Mouse (Mus musculus): ENCODE measurements around the gene Pgm5. TPM values are rescaled to one million over a fixed set of nuclear protein-coding genes. Genes with fewer than 3 reads are reported as not detected.

The Pgm5 gene
- polyA plus RNA-seq, 1 experiment from 2014 or later, result 1.8 TPM

DNA sequence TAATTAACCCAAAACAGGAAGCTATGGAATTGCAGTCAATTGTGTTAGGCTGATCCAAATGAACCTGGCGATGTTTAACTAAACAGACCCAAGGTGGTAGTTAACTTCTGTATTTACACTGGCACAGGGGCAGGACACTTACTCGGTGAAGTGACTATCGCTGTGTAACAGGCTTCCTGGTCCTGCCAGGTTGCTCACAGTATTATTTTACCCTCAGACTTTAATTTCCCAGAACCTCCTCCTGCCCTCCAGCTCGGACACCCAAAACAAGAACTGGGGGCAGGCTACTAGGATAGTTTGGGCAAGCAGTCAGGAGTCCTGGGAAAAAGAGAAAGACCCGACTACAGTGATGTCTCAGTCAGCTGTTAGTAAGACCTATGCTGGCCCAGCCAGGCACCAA is 68.8 kb downstream of the Pgm5 start:
- no peak overlapping the region for H3K27ac ChIP-seq (ENCODE audit: low read depth, low read length)
- H3K4me1 ChIP-seq (ENCODE audit: control insufficient read depth, insufficient read depth, low read length), result peaks cover 9% of the 10 kb centered on the region; the same call in 1 of the 2 replicates
- 77% methylated on average over 5 of the region's 5 CpGs for WGBS
- no peaks in the 10 kb centered on the region for H3K36me3 ChIP-seq (ENCODE audit: control insufficient read depth, insufficient read depth, low read length)
- no peaks in the 10 kb centered on the region for H3K27me3 ChIP-seq (ENCODE audit: control insufficient read depth, insufficient read depth, low read length)
- no peak overlapping the region for H3K4me2 ChIP-seq (replicated peaks; ENCODE audit: low read depth, low read length)
- no peaks in the 10 kb centered on the region for H3K9me3 ChIP-seq (ENCODE audit: control insufficient read depth, low read length)
- no peak overlapping the region for H3K4me3 ChIP-seq (ENCODE audit: low read length)
- H3K9ac ChIP-seq (ENCODE audit: low read depth, low read length), result no peak overlapping the region
- ATAC-seq (ENCODE audit: low FRiP score, low TSS enrichment), result no peak

GRCm38 (mm10) chr19:24785898-24786297 is 75.8 kb downstream of the Pgm5 start:
- H3K4me1 ChIP-seq (ENCODE audit: control insufficient read depth, insufficient read depth, low read length), result peaks cover 13% of the 10 kb centered on the region
- no peak overlapping the region for H3K4me2 ChIP-seq (replicated peaks; ENCODE audit: low read depth, low read length)
- H3K27ac ChIP-seq (ENCODE audit: low read depth, low read length), result no peak overlapping the region
- ATAC-seq (ENCODE audit: low FRiP score, low TSS enrichment), result no peak
- H3K9me3 ChIP-seq (ENCODE audit: control insufficient read depth, low read length), result no peaks in the 10 kb centered on the region
- no peak overlapping the region for H3K4me3 ChIP-seq (ENCODE audit: low read length)
- 84% methylated on average over 8 of the region's 8 CpGs for WGBS
- no peaks in the 10 kb centered on the region for H3K27me3 ChIP-seq (ENCODE audit: control insufficient read depth, insufficient read depth, low read length)
- no peaks in the 10 kb centered on the region for H3K36me3 ChIP-seq (ENCODE audit: control insufficient read depth, insufficient read depth, low read length)
- H3K9ac ChIP-seq (ENCODE audit: low read depth, low read length), result no peak overlapping the region

- 68% methylated on average over 15 of the region's 15 CpGs for WGBS
- H3K4me1 ChIP-seq (ENCODE audit: control insufficient read depth, insufficient read depth, low read length), result peaks cover 16% of the 10 kb centered on the region
- H3K36me3 ChIP-seq (ENCODE audit: control insufficient read depth, insufficient read depth, low read length), result no peaks in the 10 kb centered on the region
- H3K27me3 ChIP-seq (ENCODE audit: control insufficient read depth, insufficient read depth, low read length), result no peaks in the 10 kb centered on the region
- no peak overlapping the region for H3K4me3 ChIP-seq (ENCODE audit: low read length)
- no peak overlapping the region for H3K9ac ChIP-seq (ENCODE audit: low read depth, low read length)
- no peak for ATAC-seq (ENCODE audit: low FRiP score, low TSS enrichment)
- H3K27ac ChIP-seq (ENCODE audit: low read depth, low read length), result no peak overlapping the region
- no peak overlapping the region for H3K4me2 ChIP-seq (replicated peaks; ENCODE audit: low read depth, low read length)
- H3K9me3 ChIP-seq (ENCODE audit: control insufficient read depth, low read length), result no peaks in the 10 kb centered on the region
Observed at GRCm38 (mm10) chr19:24785056-24785675, 76.5 kb downstream of the Pgm5 start.

GRCm38 (mm10) chr19:24783736-24784135 is 77.9 kb downstream of the Pgm5 start:
- peak; percentile 54; the same call in 1 of the 2 replicates for ATAC-seq (ENCODE audit: low FRiP score, low TSS enrichment)
- Histone ChIP-seq H3K4me1 (ENCODE audit: control insufficient read depth, insufficient read depth, low read length) (peaks cover 21% of the 10 kb centered on the region), H3K4me2 (replicated peaks; ENCODE audit: low read depth, low read length) (no peak overlapping the region), H3K27ac (ENCODE audit: low read depth, low read length) (peak overlapping the region; percentile 24; the same call in 1 of the 2 replicates), H3K27me3 (ENCODE audit: control insufficient read depth, insufficient read depth, low read length) (no peaks in the 10 kb centered on the region), H3K36me3 (ENCODE audit: control insufficient read depth, insufficient read depth, low read length) (no peaks in the 10 kb centered on the region), H3K9me3 (ENCODE audit: control insufficient read depth, low read length) (no peaks in the 10 kb centered on the region), H3K9ac (ENCODE audit: low read depth, low read length) (no peak overlapping the region), H3K4me3 (ENCODE audit: low read length) (no peak overlapping the region)
- WGBS, result 41% methylated on average over 9 of the region's 9 CpGs

DNA sequence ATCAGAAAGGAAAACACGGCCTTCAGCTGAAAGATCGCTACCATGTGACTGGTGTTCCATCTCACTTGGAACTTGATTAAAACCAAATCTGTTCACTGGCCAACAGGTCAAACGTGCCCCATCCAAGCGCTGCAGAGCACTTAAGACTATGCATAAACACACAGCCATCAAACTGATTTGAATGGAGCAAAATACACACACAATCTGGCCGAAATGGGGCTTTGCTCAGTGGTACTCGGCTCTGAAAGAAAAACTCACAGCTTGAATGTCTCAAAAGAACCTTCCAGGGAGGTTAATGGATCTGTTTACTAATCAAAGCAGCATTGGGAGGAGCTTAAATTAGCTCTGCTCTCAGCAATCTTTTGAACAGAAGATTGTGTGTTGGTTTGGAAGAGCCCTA is 81.7 kb downstream of the Pgm5 start:
- H3K4me2 ChIP-seq (replicated peaks; ENCODE audit: low read depth, low read length), result no peak overlapping the region
- no peak overlapping the region for H3K4me3 ChIP-seq (ENCODE audit: low read length)
- H3K9ac ChIP-seq (ENCODE audit: low read depth, low read length), result no peak overlapping the region
- no peaks in the 10 kb centered on the region for H3K9me3 ChIP-seq (ENCODE audit: control insufficient read depth, low read length)
- no peaks in the 10 kb centered on the region for H3K27me3 ChIP-seq (ENCODE audit: control insufficient read depth, insufficient read depth, low read length)
- WGBS, result 41% methylated on average over 6 of the region's 6 CpGs
- no peaks in the 10 kb centered on the region for H3K36me3 ChIP-seq (ENCODE audit: control insufficient read depth, insufficient read depth, low read length)
- peaks cover 21% of the 10 kb centered on the region for H3K4me1 ChIP-seq (ENCODE audit: control insufficient read depth, insufficient read depth, low read length)
- H3K27ac ChIP-seq (ENCODE audit: low read depth, low read length), result no peak overlapping the region
- peak; percentile 34; the same call in 1 of the 2 replicates for ATAC-seq (ENCODE audit: low FRiP score, low TSS enrichment)

- no peak overlapping the region for H3K4me3 ChIP-seq (ENCODE audit: low read length)
- H3K4me2 ChIP-seq (replicated peaks; ENCODE audit: low read depth, low read length), result no peak overlapping the region
- H3K27me3 ChIP-seq (ENCODE audit: control insufficient read depth, insufficient read depth, low read length), result no peaks in the 10 kb centered on the region
- H3K27ac ChIP-seq (ENCODE audit: low read depth, low read length), result no peak overlapping the region
- no peak for ATAC-seq (ENCODE audit: low FRiP score, low TSS enrichment)
- H3K9me3 ChIP-seq (ENCODE audit: control insufficient read depth, low read length), result no peaks in the 10 kb centered on the region
- peaks cover 4% of the 10 kb centered on the region; the same call in 1 of the 2 replicates for H3K4me1 ChIP-seq (ENCODE audit: control insufficient read depth, insufficient read depth, low read length)
- 51% methylated on average over 4 of the region's 4 CpGs for WGBS
- H3K9ac ChIP-seq (ENCODE audit: low read depth, low read length), result no peak overlapping the region
- H3K36me3 ChIP-seq (ENCODE audit: control insufficient read depth, insufficient read depth, low read length), result no peaks in the 10 kb centered on the region
Observed at GRCm38 (mm10) chr19:24770345-24770744, 91.3 kb downstream of the Pgm5 start.

DNA sequence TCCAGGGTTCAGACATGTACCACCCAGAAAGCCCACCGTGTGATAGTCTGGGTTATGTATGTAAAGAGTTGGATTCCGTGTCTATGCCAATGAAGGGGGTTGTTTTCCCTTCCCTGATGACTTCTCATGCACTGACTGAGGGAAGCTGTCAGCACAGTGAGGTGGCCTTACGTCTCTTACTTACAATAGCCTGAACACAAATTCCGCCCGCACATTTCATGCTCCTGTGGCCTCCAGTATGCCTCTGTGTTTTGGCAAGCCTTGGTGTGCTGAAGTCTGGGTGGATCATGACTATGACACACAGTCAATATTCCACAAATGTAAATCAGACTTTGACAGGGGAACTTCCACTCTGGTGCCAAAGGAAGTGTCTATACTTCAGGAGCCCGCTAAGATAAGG is 94.3 kb downstream of the Pgm5 start:
- no peak for ATAC-seq (ENCODE audit: low FRiP score, low TSS enrichment)

GRCm38 (mm10) chr19:24762473-24763149 is 99.0 kb downstream of the Pgm5 start:
- Histone ChIP-seq H3K4me2 (replicated peaks; ENCODE audit: low read depth, low read length) (no peak overlapping the region), H3K36me3 (ENCODE audit: control insufficient read depth, insufficient read depth, low read length) (no peaks in the 10 kb centered on the region), H3K9me3 (ENCODE audit: control insufficient read depth, low read length) (no peaks in the 10 kb centered on the region), H3K4me1 (ENCODE audit: control insufficient read depth, insufficient read depth, low read length) (peaks cover 8% of the 10 kb centered on the region; the same call in 1 of the 2 replicates), H3K4me3 (ENCODE audit: low read length) (no peak overlapping the region), H3K27me3 (ENCODE audit: control insufficient read depth, insufficient read depth, low read length) (no peaks in the 10 kb centered on the region), H3K27ac (ENCODE audit: low read depth, low read length) (no peak overlapping the region), H3K9ac (ENCODE audit: low read depth, low read length) (no peak overlapping the region)
- WGBS, result 37% methylated on average over 12 of the region's 12 CpGs
- peak; percentile 69; the same call in 1 of the 2 replicates for ATAC-seq (ENCODE audit: low FRiP score, low TSS enrichment)

More for the DNA sequence above, 94.3 kb downstream of the Pgm5 start:
- H3K36me3 ChIP-seq (ENCODE audit: control insufficient read depth, insufficient read depth, low read length), result no peaks in the 10 kb centered on the region
- no peak overlapping the region for H3K4me2 ChIP-seq (replicated peaks; ENCODE audit: low read depth, low read length)
- H3K4me3 ChIP-seq (ENCODE audit: low read length), result no peak overlapping the region
- WGBS, result 90% methylated on average over 6 of the region's 6 CpGs
- no peak overlapping the region for H3K27ac ChIP-seq (ENCODE audit: low read depth, low read length)
- no peaks in the 10 kb centered on the region for H3K9me3 ChIP-seq (ENCODE audit: control insufficient read depth, low read length)
- no peak overlapping the region for H3K9ac ChIP-seq (ENCODE audit: low read depth, low read length)
- no peaks in the 10 kb centered on the region for H3K27me3 ChIP-seq (ENCODE audit: control insufficient read depth, insufficient read depth, low read length)
- H3K4me1 ChIP-seq (ENCODE audit: control insufficient read depth, insufficient read depth, low read length), result peaks cover 9% of the 10 kb centered on the region; the same call in 1 of the 2 replicates

DNA sequence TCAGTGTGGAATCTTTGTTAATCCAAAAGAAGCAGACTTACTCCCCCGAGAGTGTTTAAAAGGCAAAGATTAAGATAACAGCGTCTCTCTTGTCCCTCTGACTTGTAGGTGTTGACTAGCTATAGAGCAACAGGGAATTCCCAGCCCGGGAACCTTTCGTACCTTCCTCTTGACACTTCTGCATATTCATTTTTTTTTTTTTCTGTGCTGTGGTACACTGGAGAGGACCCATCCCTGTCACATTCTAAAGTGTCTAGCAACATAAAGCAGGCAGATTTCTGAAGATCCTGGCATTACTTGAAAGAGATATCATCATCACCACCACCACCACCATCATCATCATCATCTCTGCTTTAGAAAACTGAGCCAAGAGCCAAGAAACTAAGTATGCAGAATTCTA is 105.0 kb downstream of the Pgm5 start:
- Histone ChIP-seq H3K4me3 (ENCODE audit: low read length) (no peak overlapping the region), H3K36me3 (ENCODE audit: control insufficient read depth, insufficient read depth, low read length) (no peaks in the 10 kb centered on the region), H3K27me3 (ENCODE audit: control insufficient read depth, insufficient read depth, low read length) (no peaks in the 10 kb centered on the region), H3K4me1 (ENCODE audit: control insufficient read depth, insufficient read depth, low read length) (peaks cover 10% of the 10 kb centered on the region), H3K9me3 (ENCODE audit: control insufficient read depth, low read length) (no peaks in the 10 kb centered on the region), H3K27ac (ENCODE audit: low read depth, low read length) (no peak overlapping the region), H3K4me2 (replicated peaks; ENCODE audit: low read depth, low read length) (no peak overlapping the region), H3K9ac (ENCODE audit: low read depth, low read length) (no peak overlapping the region)
- 74% methylated on average over 4 of the region's 4 CpGs for WGBS
- ATAC-seq (ENCODE audit: low FRiP score, low TSS enrichment), result no peak
